Mouse (Mus musculus): Measurements from ENCODE around the gene Tmem208. TPM values are rescaled to one million over a fixed set of nuclear protein-coding genes. Genes with fewer than 3 reads are reported as not detected.

Gene Tmem208
- total RNA-seq (2012; rRNA removed) (88.1 and 113 TPM in 2 replicates), total RNA-seq (2014; rRNA removed) (133 and 135 TPM in 2 replicates), polyA plus RNA-seq (2012; ENCODE audit: insufficient read length, low read depth) (76.2 and 99.9 TPM in 2 replicates)

DNA sequence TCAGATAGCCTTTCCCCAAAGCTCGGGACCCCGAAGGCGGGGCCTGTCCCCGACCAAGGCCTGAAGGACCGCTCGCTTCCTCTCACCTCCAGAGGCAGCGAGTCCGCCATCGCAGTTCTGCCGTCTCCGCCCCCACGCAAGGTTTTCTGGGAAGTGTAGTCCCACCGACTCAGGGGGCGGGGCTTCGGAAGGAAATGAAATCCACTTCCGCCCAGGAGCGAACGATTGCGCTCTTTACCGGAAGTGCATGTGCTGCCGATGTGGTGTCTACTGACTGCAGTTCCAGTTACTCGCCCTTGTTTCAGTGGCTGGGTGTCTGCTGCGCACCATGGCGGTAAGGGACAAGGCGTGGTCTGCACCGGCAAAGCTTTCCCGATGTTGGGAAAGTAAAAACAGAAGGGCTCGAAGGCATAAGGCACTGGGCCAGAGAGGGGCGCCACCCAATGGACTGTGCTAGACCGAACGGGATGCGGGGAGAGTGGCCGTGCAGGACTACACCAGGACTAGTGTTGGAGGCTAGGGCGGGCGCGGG is at the start of gene Tmem208, which contains the start of gene Lrrc29:
Tmem208 (plus strand) TSS at position 214 of the 532 bp plus-strand sequence.
Lrrc29 (minus strand) TSS at position 138 of the 532 bp plus-strand sequence.
- peaks cover 14% of the 10 kb centered on the region for H3K79me2 ChIP-seq (replicated peaks; ENCODE audit: control insufficient read depth, extremely low read depth, insufficient read depth, poor library complexity, severe bottlenecking)
- peaks cover 43 to 55% of the 10 kb centered on the region in 2 experiments for H3K36me3 ChIP-seq (replicated peaks in 1 of 2; ENCODE audit: control insufficient read depth in 1 of 2, insufficient read depth in 1 of 2, low read length in 1 of 2)
- H3K27me3 ChIP-seq (replicated peaks): no peaks in the 10 kb centered on the region
- TF ChIP-seq IRF4 (IDR thresholded peaks at IDR 0.05; ENCODE audit: low read depth, low read length) (0 out of 2 replicates have a peak, but pooled peaks have one; percentile 43), CHD2 (IDR thresholded peaks at IDR 0.05; ENCODE audit: low read length) (no peak; the same call in 1 of the 2 replicates), EP300 (IDR thresholded peaks at IDR 0.05; ENCODE audit: low read length) (no peak), MYC (IDR thresholded peaks at IDR 0.05; ENCODE audit: low read depth, low read length) (peak; percentile 80), NRF1 (IDR thresholded peaks at IDR 0.05; ENCODE audit: low read depth, low read length) (peak; percentile 55; the same call in 1 of the 2 replicates), JUN (IDR thresholded peaks at IDR 0.05; ENCODE audit: insufficient read depth, low read depth, low read length) (no peak), ETS1 (conservative IDR thresholded peaks at IDR 0.05; ENCODE audit: low read depth, low read length) (no peak), PAX5 (IDR thresholded peaks at IDR 0.05; ENCODE audit: low read length) (no peak), JUND (conservative IDR thresholded peaks at IDR 0.05; ENCODE audit: low read depth, low read length) (no peak), USF1 (IDR thresholded peaks at IDR 0.05; ENCODE audit: low read depth, low read length) (no peak), UBTF (IDR thresholded peaks at IDR 0.05; ENCODE audit: low read depth, low read length) (peak; percentile 69; the same call in 1 of the 2 replicates), ZMIZ1 (IDR thresholded peaks at IDR 0.05; ENCODE audit: low read depth, low read length) (peak; percentile 51; the same call in 1 of the 2 replicates), ZC3H11A (IDR thresholded peaks at IDR 0.05; ENCODE audit: low read depth, low read length) (no peak), E2F4 (IDR thresholded peaks at IDR 0.05; ENCODE audit: insufficient replicate concordance, low read depth, low read length) (no peak), MEF2A (IDR thresholded peaks at IDR 0.05; ENCODE audit: borderline replicate concordance, low read depth, low read length) (0 out of 2 replicates have a peak, but pooled peaks have one; percentile 40), GABPA (IDR thresholded peaks at IDR 0.05; ENCODE audit: insufficient replicate concordance, low read depth, low read length) (peak; percentile 63; the same call in 1 of the 2 replicates), SMC3 (IDR thresholded peaks at IDR 0.05; ENCODE audit: low read depth, low read length) (peak; percentile 39), NELFE (IDR thresholded peaks at IDR 0.05; ENCODE audit: low read depth, low read length) (peak; percentile 94), RCOR1 (conservative IDR thresholded peaks at IDR 0.05; ENCODE audit: low read depth, low read length) (no peak), ZKSCAN1 (IDR thresholded peaks at IDR 0.05; ENCODE audit: borderline replicate concordance, low read depth, low read length) (no peak), ZNF384 (IDR thresholded peaks at IDR 0.05; ENCODE audit: low read depth, low read length) (no peak), MAZ (IDR thresholded peaks at IDR 0.05; ENCODE audit: low read depth, low read length) (no peak), USF2 (conservative IDR thresholded peaks at IDR 0.05; ENCODE audit: low read depth, low read length) (no peak), HCFC1 (IDR thresholded peaks at IDR 0.05; ENCODE audit: low read depth, low read length) (peak; percentile 98), BHLHE40 (IDR thresholded peaks at IDR 0.05; ENCODE audit: low read depth, low read length) (peak; percentile 56; the same call in 1 of the 2 replicates), MAX (IDR thresholded peaks at IDR 0.05; ENCODE audit: low read length) (peak; percentile 55; the same call in 1 of the 2 replicates), RAD21 (IDR thresholded peaks at IDR 0.05; ENCODE audit: low read depth, low read length) (peak; percentile 10; the same call in 1 of the 2 replicates), CHD1 (IDR thresholded peaks at IDR 0.05; ENCODE audit: low read depth, low read length) (no peak), SIN3A (IDR thresholded peaks at IDR 0.05; ENCODE audit: low read length) (peak; percentile 88), POLR2A (IDR thresholded peaks at IDR 0.05; ENCODE audit: low read depth, low read length) (peak; percentile 97), TCF12 (IDR thresholded peaks at IDR 0.05; ENCODE audit: low read depth, low read length) (peak; percentile 96), TBP (conservative IDR thresholded peaks at IDR 0.05; ENCODE audit: low read depth, low read length) (peak; percentile 88), KAT2A (IDR thresholded peaks at IDR 0.05; ENCODE audit: insufficient replicate concordance, low read length) (peak; percentile 94), MAFK (IDR thresholded peaks at IDR 0.05; ENCODE audit: insufficient replicate concordance, low read length) (no peak), POLR2AphosphoS2 (IDR thresholded peaks at IDR 0.05; ENCODE audit: low read depth, low read length) (peak; percentile 85; the same call in 1 of the 2 replicates), MXI1 (IDR thresholded peaks at IDR 0.05; ENCODE audit: low read depth, low read length) (peak; percentile 74), CTCF (conservative IDR thresholded peaks at IDR 0.05 in 1 of 2, IDR thresholded peaks at IDR 0.05 in 1 of 2; ENCODE audit: low read depth in 2 of 2, low read length in 2 of 2) (peak in 1 of 2 experiments; percentile 64; a peak in 2 of 4 replicates), ELF1 (IDR thresholded peaks at IDR 0.05; ENCODE audit: low read depth, low read length) (peak; percentile 97)
- DNase-seq (ENCODE audit: extremely low read depth): peak; percentile 98
- H3K4me3 ChIP-seq (replicated peaks in 1 of 3; ENCODE audit: low read depth in 2 of 3, low read length in 2 of 3, poor library complexity in 1 of 3): peak within 1 kb of the TSS; percentile 75 to 95 (median 84)
- no peaks in the 10 kb centered on the region for H3K9me3 ChIP-seq (replicated peaks; ENCODE audit: low read length)
- H3K9ac ChIP-seq (ENCODE audit: insufficient read depth, low read depth): peak within 1 kb of the TSS; percentile 84
- H3K27ac ChIP-seq (ENCODE audit: insufficient read depth, low read depth): peak within 1 kb of the TSS; percentile 58
- dilution Hi-C loops (cut with MboI; ENCODE audit: extremely low pct_ligation_motif_present, extremely low pct_unique_long_range_greater_than_20kb, low sequenced_read_pairs): no loop called here
- H3K4me2 ChIP-seq (ENCODE audit: insufficient read depth, low read depth, poor library complexity, severe bottlenecking): peak within 1 kb of the TSS; percentile 85
- in situ Hi-C loops (cut with MboI; ENCODE audit: low pct_ligation_motif_present, low pct_unique_long_range_greater_than_20kb, low sequenced_read_pairs): no loop called here
- H3K4me1 ChIP-seq (ENCODE audit: control insufficient read depth in 1 of 2, insufficient read depth in 2 of 2): peaks cover 3 to 22% of the 10 kb centered on the region in 2 experiments
